Mouse (Mus musculus) myocyte (in vitro differentiated cells): ENCODE results near the gene Xxylt1. TPM values are rescaled to one million over a fixed set of nuclear protein-coding genes. Genes with fewer than 3 reads are reported as not detected.

Experiments used
- H3K27me3 ChIP-seq: one replicate; pipeline ENCODE4 v1.6.1; 2011; ENCODE audit not compliant: control insufficient read depth, insufficient read depth, insufficient read length
- H3K36me3 ChIP-seq: one replicate; pipeline ENCODE4 v1.6.1; 2011; ENCODE audit not compliant: control insufficient read depth, insufficient read depth
- H3K4me2 ChIP-seq: one replicate; pipeline ENCODE4 v1.6.1; 2011; ENCODE audit warnings: low read depth, control low read depth
- H3K4me3 ChIP-seq: one replicate; pipeline ENCODE4 v1.5.1; 2011; ENCODE audit warnings: mild to moderate bottlenecking, control low read depth, moderate library complexity
- H3K79me2 ChIP-seq: one replicate; pipeline ENCODE4 v1.6.1; 2011; ENCODE audit not compliant: control insufficient read depth, insufficient read depth
- H3ac ChIP-seq: one replicate; pipeline ENCODE4 v1.6.1; 2011; ENCODE audit not compliant: control insufficient read depth, insufficient read length
- CEBPB ChIP-seq: IDR thresholded peaks from 2 replicates; pipeline ENCODE4 v1.6.1; 2011; ENCODE audit warnings: mild to moderate bottlenecking, moderate library complexity; ENCODE audit not compliant: poor library complexity, insufficient read depth, severe bottlenecking
- E2F4 ChIP-seq: IDR thresholded peaks from one replicate; pipeline ENCODE4 v1.6.1; 2011; ENCODE audit warnings: mild to moderate bottlenecking, control low read depth, moderate library complexity; ENCODE audit not compliant: insufficient read depth
- MAX ChIP-seq: IDR thresholded peaks from one replicate; pipeline ENCODE4 v1.6.1; 2011; ENCODE audit warnings: low read depth, mild to moderate bottlenecking, control low read depth
- MYOD1 ChIP-seq, 3 experiments: IDR thresholded peaks; one replicate each; pipeline ENCODE4 v1.6.1; 2011; ENCODE audit warnings: control low read depth in 2 of 3, low read depth in 2 of 3, mild to moderate bottlenecking in 2 of 3, moderate library complexity in 1 of 3; ENCODE audit not compliant: insufficient read length in 2 of 3, control insufficient read depth in 1 of 3
- MYOG ChIP-seq, 3 experiments: IDR thresholded peaks; one replicate each; pipeline ENCODE4 v1.6.1; 2011; ENCODE audit warnings: control low read depth in 2 of 3, low read depth in 2 of 3, mild to moderate bottlenecking in 2 of 3; ENCODE audit not compliant: insufficient read length in 2 of 3, control insufficient read depth in 1 of 3, insufficient read depth in 1 of 3
- POLR2A ChIP-seq: IDR thresholded peaks from one replicate; pipeline ENCODE4 v1.6.1; 2011; ENCODE audit warnings: low read depth, mild to moderate bottlenecking, control low read depth, moderate library complexity; ENCODE audit not compliant: insufficient read length
- POLR2AphosphoS2 ChIP-seq: IDR thresholded peaks from one replicate; pipeline ENCODE4 v1.6.1; 2011; ENCODE audit warnings: low read depth, control low read depth; ENCODE audit not compliant: insufficient read length
- REST ChIP-seq: IDR thresholded peaks from one replicate; pipeline ENCODE4 v1.6.1; 2011; ENCODE audit warnings: mild to moderate bottlenecking, control low read depth, moderate library complexity; ENCODE audit not compliant: insufficient read depth, insufficient read length
- SRF ChIP-seq: IDR thresholded peaks from one replicate; pipeline ENCODE4 v1.6.1; 2011; ENCODE audit warnings: low read depth; ENCODE audit not compliant: control insufficient read depth, insufficient read length
- TCF12 ChIP-seq: IDR thresholded peaks from one replicate; pipeline ENCODE4 v1.6.1; 2011; ENCODE audit warnings: mild to moderate bottlenecking, control low read depth; ENCODE audit not compliant: poor library complexity, insufficient read depth, severe bottlenecking
- TCF3 ChIP-seq: IDR thresholded peaks from one replicate; pipeline ENCODE4 v1.6.1; 2011; ENCODE audit warnings: low read depth, control low read depth; ENCODE audit not compliant: insufficient read length
- USF1 ChIP-seq: IDR thresholded peaks from one replicate; pipeline ENCODE4 v1.6.1; 2011; ENCODE audit warnings: low read depth, mild to moderate bottlenecking, control low read depth, moderate library complexity
- polyA plus RNA-seq: library from polyadenylated mRNA; unstranded; fragments of >200 nt; fragmentation: generic; extraction: Trizol; gene quantifications from one replicate; pipeline ENCODE4 v1.2.1, GENCODE M21; 2012; ENCODE audit warnings: missing spikeins

Xxylt1 gene
- polyA plus RNA-seq, 1 experiment = 7.6 TPM

- Histone ChIP-seq H3K4me2 (no peak overlapping the region), H3K36me3 (no peaks in the 10 kb centered on the region), H3ac (no peak overlapping the region), H3K27me3 (no peaks in the 10 kb centered on the region), H3K79me2 (no peaks in the 10 kb centered on the region), H3K4me3 (no peak overlapping the region)
- TF ChIP-seq POLR2AphosphoS2 = no peak
- no peak for TF ChIP-seq E2F4
- TF ChIP-seq CEBPB = no peak
- TF ChIP-seq TCF3 = no peak
- no peak for TF ChIP-seq USF1
- no peak for TF ChIP-seq MYOD1 (IDR thresholded peaks at IDR 0.05; ENCODE audit: control insufficient read depth in 1 of 3, insufficient read length in 2 of 3, low read depth in 2 of 3)
- TF ChIP-seq MAX = no peak
- no peak for TF ChIP-seq POLR2A
- TF ChIP-seq TCF12 = no peak
- TF ChIP-seq MYOG (IDR thresholded peaks at IDR 0.05; ENCODE audit: control insufficient read depth in 1 of 3, insufficient read depth in 1 of 3, insufficient read length in 2 of 3, low read depth in 2 of 3) = no peak
- no peak for TF ChIP-seq REST
- TF ChIP-seq SRF = no peak
Observed at GRCm38 (mm10) chr16:30929165-30929564, 152.1 kb downstream of the Xxylt1 start.

GRCm38 (mm10) chr16:30928076-30928750, 153.0 kb downstream of the Xxylt1 start:
- no peak for TF ChIP-seq MAX
- TF ChIP-seq TCF12 = no peak
- TF ChIP-seq USF1 = no peak
- no peak for TF ChIP-seq MYOD1 (IDR thresholded peaks at IDR 0.05; ENCODE audit: control insufficient read depth in 1 of 3, insufficient read length in 2 of 3, low read depth in 2 of 3)
- TF ChIP-seq CEBPB = no peak
- no peak for TF ChIP-seq E2F4
- TF ChIP-seq MYOG (IDR thresholded peaks at IDR 0.05; ENCODE audit: control insufficient read depth in 1 of 3, insufficient read depth in 1 of 3, insufficient read length in 2 of 3, low read depth in 2 of 3) = no peak
- Histone ChIP-seq H3K79me2 (no peaks in the 10 kb centered on the region), H3K4me3 (no peak overlapping the region), H3ac (no peak overlapping the region), H3K4me2 (no peak overlapping the region), H3K27me3 (no peaks in the 10 kb centered on the region), H3K36me3 (no peaks in the 10 kb centered on the region)

DNA sequence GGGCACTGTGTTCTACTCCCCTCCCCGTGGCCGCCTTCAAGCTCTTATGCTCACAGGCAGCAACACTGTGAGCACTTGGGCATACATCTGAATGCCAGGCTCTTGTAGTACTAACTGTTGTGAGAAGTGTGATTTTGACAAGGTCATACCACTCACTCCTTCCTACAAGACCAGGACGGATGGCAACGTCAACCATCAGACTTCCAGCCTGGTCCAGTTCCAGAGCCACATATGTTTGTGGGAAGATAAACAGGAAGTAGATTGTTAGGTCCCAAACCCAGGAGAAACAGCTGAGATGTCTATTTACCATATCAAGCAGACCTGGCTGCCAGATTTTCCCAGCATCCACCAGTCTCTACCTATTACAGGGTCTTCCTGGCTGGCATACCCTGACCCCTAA, 155.7 kb downstream of the Xxylt1 start:
- TF ChIP-seq SRF (no peak), CEBPB (no peak), MYOG (IDR thresholded peaks at IDR 0.05; ENCODE audit: control insufficient read depth in 1 of 3, insufficient read depth in 1 of 3, insufficient read length in 2 of 3, low read depth in 2 of 3) (no peak), MYOD1 (IDR thresholded peaks at IDR 0.05; ENCODE audit: control insufficient read depth in 1 of 3, insufficient read length in 2 of 3, low read depth in 2 of 3) (no peak)
- no peak overlapping the region for H3ac ChIP-seq
- H3K36me3 ChIP-seq = no peaks in the 10 kb centered on the region
- no peak overlapping the region for H3K4me2 ChIP-seq
- H3K79me2 ChIP-seq = no peaks in the 10 kb centered on the region
- no peaks in the 10 kb centered on the region for H3K27me3 ChIP-seq
- no peak overlapping the region for H3K4me3 ChIP-seq

- Histone ChIP-seq H3K36me3 (no peaks in the 10 kb centered on the region), H3ac (no peak overlapping the region), H3K4me2 (no peak overlapping the region), H3K27me3 (no peaks in the 10 kb centered on the region), H3K79me2 (no peaks in the 10 kb centered on the region), H3K4me3 (no peak overlapping the region)
- no peak for TF ChIP-seq CEBPB
- no peak for TF ChIP-seq MYOD1 (IDR thresholded peaks at IDR 0.05; ENCODE audit: control insufficient read depth in 1 of 3, insufficient read length in 2 of 3, low read depth in 2 of 3)
- no peak for TF ChIP-seq USF1
- no peak for TF ChIP-seq MAX
- no peak for TF ChIP-seq POLR2AphosphoS2
- no peak for TF ChIP-seq SRF
- TF ChIP-seq TCF3 = no peak
- TF ChIP-seq POLR2A = no peak
- no peak for TF ChIP-seq MYOG (IDR thresholded peaks at IDR 0.05; ENCODE audit: control insufficient read depth in 1 of 3, insufficient read depth in 1 of 3, insufficient read length in 2 of 3, low read depth in 2 of 3)
- TF ChIP-seq E2F4 = no peak
- no peak for TF ChIP-seq TCF12
- TF ChIP-seq REST = no peak
Observed at GRCm38 (mm10) chr16:30923899-30924298, 157.3 kb downstream of the Xxylt1 start.

GRCm38 (mm10) chr16:30922548-30922947, 158.7 kb downstream of the Xxylt1 start:
- Histone ChIP-seq H3K79me2 (no peaks in the 10 kb centered on the region), H3K4me3 (no peak overlapping the region), H3K27me3 (no peaks in the 10 kb centered on the region), H3K4me2 (no peak overlapping the region), H3K36me3 (no peaks in the 10 kb centered on the region), H3ac (no peak overlapping the region)
- peak in 1 of 3 experiments; percentile 49 for TF ChIP-seq MYOD1 (IDR thresholded peaks at IDR 0.05; ENCODE audit: control insufficient read depth in 1 of 3, insufficient read length in 2 of 3, low read depth in 2 of 3)
- TF ChIP-seq MAX = no peak
- no peak for TF ChIP-seq CEBPB
- no peak for TF ChIP-seq USF1
- TF ChIP-seq TCF3 = no peak
- no peak for TF ChIP-seq E2F4
- no peak for TF ChIP-seq POLR2A
- TF ChIP-seq POLR2AphosphoS2 = no peak
- TF ChIP-seq REST = no peak
- TF ChIP-seq TCF12 = no peak
- no peak for TF ChIP-seq SRF
- peak in 1 of 3 experiments; percentile 51 for TF ChIP-seq MYOG (IDR thresholded peaks at IDR 0.05; ENCODE audit: control insufficient read depth in 1 of 3, insufficient read depth in 1 of 3, insufficient read length in 2 of 3, low read depth in 2 of 3)
